Mouse (Mus musculus) heart, postnatal 0 days (tissue): Measurements from ENCODE around the gene Kiz.

Experiments
- CTCF ChIP-seq: IDR thresholded peaks from 2 replicates; pipeline ENCODE4 v1.5.1; 2016; ENCODE audit warnings: antibody characterized with exemption, control low read depth, low read depth
- EP300 ChIP-seq: IDR thresholded peaks from 2 replicates; pipeline ENCODE4 v1.6.1; 2016; ENCODE audit warnings: antibody characterized with exemption, low read depth

GRCm38 (mm10) chr2:147009084-147009483, 153.4 kb downstream of the Kiz start:
- TF ChIP-seq CTCF (no peak), EP300 (no peak)
